Mouse (Mus musculus): ENCODE results near the gene Znrd1as.

Znrd1as gene

GRCm38 (mm10) chr17:36957999-36958743 lies at the start of gene Znrd1as, which contains the start of gene Znrd1:
TSS of gene Znrd1as (plus strand) at chr17:36958592.
TSS of gene Znrd1 (minus strand) at chr17:36958559.
- peak; percentile 94 for DNase-seq

- no peak for DNase-seq
Measured at GRCm38 (mm10) chr17:36909802-36910201, 48.6 kb upstream of the Znrd1as start.

- no peak for DNase-seq
Measured at GRCm38 (mm10) chr17:36912031-36912430, 46.4 kb upstream of the Znrd1as start.

- DNase-seq: peak; percentile 49
Measured at GRCm38 (mm10) chr17:36914108-36914507, 44.3 kb upstream of the Znrd1as start.

GRCm38 (mm10) chr17:36915076-36915475 lies 43.3 kb upstream of the Znrd1as start:
- DNase-seq: peak; percentile 21

GRCm38 (mm10) chr17:36920239-36920638 lies 38.2 kb upstream of the Znrd1as start:
- no peak for DNase-seq

- no peak for DNase-seq
Measured at GRCm38 (mm10) chr17:36922715-36923114, 35.7 kb upstream of the Znrd1as start.

GRCm38 (mm10) chr17:36923491-36923890 lies 34.9 kb upstream of the Znrd1as start:
- DNase-seq: no peak

- no peak for DNase-seq
Measured at GRCm38 (mm10) chr17:36927496-36928120, 30.8 kb upstream of the Znrd1as start.

GRCm38 (mm10) chr17:36929236-36929932 lies 29.0 kb upstream of the Znrd1as start:
- DNase-seq: no peak

- no peak for DNase-seq
Measured at GRCm38 (mm10) chr17:36930233-36930632, 28.2 kb upstream of the Znrd1as start.

- no peak for DNase-seq
Measured at GRCm38 (mm10) chr17:36931130-36931529, 27.3 kb upstream of the Znrd1as start.

- no peak for DNase-seq
Measured at GRCm38 (mm10) chr17:36931806-36932205, 26.6 kb upstream of the Znrd1as start.

- DNase-seq: no peak
Measured at GRCm38 (mm10) chr17:36938056-36938455, 20.3 kb upstream of the Znrd1as start.

- DNase-seq: peak; percentile 87
Measured at GRCm38 (mm10) chr17:36942391-36942790, 16.0 kb upstream of the Znrd1as start.

GRCm38 (mm10) chr17:36942791-36943471 lies 15.5 kb upstream of the Znrd1as start, which contains the start of gene Rnf39:
TSS of gene Rnf39 (plus strand) at chr17:36942918.
- DNase-seq: peak; percentile 74

GRCm38 (mm10) chr17:36943691-36944090 lies 14.7 kb upstream of the Znrd1as start:
- peak; percentile 52 for DNase-seq

GRCm38 (mm10) chr17:36944121-36944775 lies 14.1 kb upstream of the Znrd1as start:
- peak; percentile 58 for DNase-seq

- DNase-seq: peak; percentile 67
Measured at GRCm38 (mm10) chr17:36947051-36947819, 11.2 kb upstream of the Znrd1as start.

GRCm38 (mm10) chr17:36948286-36948685 lies 10.1 kb upstream of the Znrd1as start:
- peak; percentile 33 for DNase-seq

- DNase-seq: peak; percentile 40
Measured at GRCm38 (mm10) chr17:36949265-36949664, 9.1 kb upstream of the Znrd1as start.
